Mouse (Mus musculus) common myeloid progenitor, adult 5-6 weeks (primary cell): Measurements from ENCODE around the gene Eif6. TPM values are rescaled to one million over a fixed set of nuclear protein-coding genes. Genes with fewer than 3 reads are reported as not detected.

Source experiments
- ATAC-seq: replicated peaks from 2 replicates; pipeline ENCODE4 v1.8.0; 2016; ENCODE audit warnings: low read depth, mild to moderate bottlenecking, moderate TSS enrichment, inconsistent platforms; ENCODE audit not compliant: poor library complexity, severe bottlenecking
- total RNA-seq: library from RNA; stranded (forward); fragments of 200-1000, 187-1606 nt; gene quantifications from 2 replicates; pipeline ENCODE4 v1.2.3, GENCODE M21; 2017

Gene Eif6
- total RNA-seq, 1 experiment from 2014 or later = 83.3 TPM

GRCm38 (mm10) chr2:155825904-155826629, 658 bp downstream of the Eif6 start:
- peak; percentile 7; the same call in 1 of the 2 replicates for ATAC-seq

GRCm38 (mm10) chr2:155823722-155824121, 3.0 kb downstream of the Eif6 start:
- ATAC-seq = no peak

GRCm38 (mm10) chr2:155820779-155821178, 5.9 kb downstream of the Eif6 start:
- no peak for ATAC-seq

GRCm38 (mm10) chr2:155819449-155820251, 7.1 kb downstream of the Eif6 start:
- ATAC-seq = peak; percentile 10

- ATAC-seq = no peak
Observed at GRCm38 (mm10) chr2:155819392-155819448, 7.5 kb downstream of the Eif6 start, which contains the start of gene BC029722. Gene BC029722 (minus strand): TSS chr2:155819426.

GRCm38 (mm10) chr2:155818596-155819391, 7.9 kb downstream of the Eif6 start:
- ATAC-seq = peak; percentile 95

GRCm38 (mm10) chr2:155817301-155818245, 9.2 kb downstream of the Eif6 start:
- no peak for ATAC-seq

GRCm38 (mm10) chr2:155816179-155816578, 10.5 kb downstream of the Eif6 start:
- no peak for ATAC-seq

GRCm38 (mm10) chr2:155814829-155815228, 11.9 kb downstream of the Eif6 start:
- ATAC-seq = no peak

- no peak for ATAC-seq
Observed at GRCm38 (mm10) chr2:155812637-155813036, 14.1 kb downstream of the Eif6 start.

- peak; percentile 82 for ATAC-seq
Observed at GRCm38 (mm10) chr2:155811821-155812396, 14.8 kb downstream of the Eif6 start.

- ATAC-seq = no peak
Observed at GRCm38 (mm10) chr2:155809620-155810019, 17.1 kb downstream of the Eif6 start.

- no peak for ATAC-seq
Observed at GRCm38 (mm10) chr2:155807408-155807807, 19.3 kb downstream of the Eif6 start.

GRCm38 (mm10) chr2:155806548-155806947, 20.2 kb downstream of the Eif6 start:
- ATAC-seq = no peak

- ATAC-seq = no peak
Observed at GRCm38 (mm10) chr2:155805925-155806255, 20.8 kb downstream of the Eif6 start.

- ATAC-seq = no peak
Observed at GRCm38 (mm10) chr2:155805231-155805924, 21.3 kb downstream of the Eif6 start.

- no peak for ATAC-seq
Observed at GRCm38 (mm10) chr2:155804053-155804452, 22.7 kb downstream of the Eif6 start.

- no peak for ATAC-seq
Observed at GRCm38 (mm10) chr2:155802761-155803160, 24.0 kb downstream of the Eif6 start.

GRCm38 (mm10) chr2:155798613-155799012, 28.1 kb downstream of the Eif6 start:
- no peak for ATAC-seq
